Mouse (Mus musculus) liver, embryonic 11.5 days (tissue): ENCODE data around the gene Ap1ar. TPM values are rescaled to one million over a fixed set of nuclear protein-coding genes. Genes with fewer than 3 reads are reported as not detected.

ENCODE experiments used
- ATAC-seq: fragments of 200-750 bp; cut with Nextera tagmentation; replicated peaks from 2 replicates; pipeline ENCODE4 v1.8.0; 2017; ENCODE audit warnings: moderate number of reproducible peaks, mild to moderate bottlenecking, moderate TSS enrichment, moderate library complexity; ENCODE audit not compliant: low FRiP score
- DNase-seq: peaks from one replicate; pipeline ENCODE4 v3.0.0-alpha.2; 2017; ENCODE audit warnings: low spot score
- H3K27ac ChIP-seq: fragments of 300-500 bp; sonication (generic); 2 replicates; pipeline ENCODE4 v1.5.1; 2014; ENCODE audit warnings: mild to moderate bottlenecking, low read depth, low read length, control low read depth
- H3K27me3 ChIP-seq: fragments of 300-500 bp; sonication (generic); replicated peaks from 2 replicates; pipeline ENCODE4 v1.6.1; 2014; ENCODE audit warnings: low read length, mixed read lengths; ENCODE audit not compliant: control insufficient read depth, insufficient read depth
- H3K36me3 ChIP-seq: fragments of 300-500 bp; sonication (generic); 2 replicates; pipeline ENCODE4 v1.6.1; 2014; ENCODE audit warnings: mild to moderate bottlenecking, low read length, moderate library complexity, mixed read lengths; ENCODE audit not compliant: control insufficient read depth, insufficient read depth
- H3K4me1 ChIP-seq: fragments of 300-500 bp; sonication (generic); replicated peaks from 2 replicates; pipeline ENCODE4 v1.6.1; 2014; ENCODE audit warnings: low read length, mixed read lengths; ENCODE audit not compliant: control insufficient read depth, insufficient read depth
- H3K4me2 ChIP-seq: fragments of 300-500 bp; sonication (generic); 2 replicates; pipeline ENCODE4 v1.6.1; 2014; ENCODE audit warnings: mild to moderate bottlenecking, control low read depth, moderate library complexity
- H3K4me3 ChIP-seq: fragments of 300-500 bp; sonication (generic); 2 replicates; pipeline ENCODE4 v1.5.1; 2014; ENCODE audit warnings: low read depth, low read length, control low read depth
- H3K9ac ChIP-seq: fragments of 300-500 bp; sonication (generic); 2 replicates; pipeline ENCODE4 v1.6.1; 2014; ENCODE audit warnings: low read depth, low read length, control low read depth
- H3K9me3 ChIP-seq: fragments of 300-500 bp; sonication (generic); 2 replicates; pipeline ENCODE4 v1.6.1; 2016; ENCODE audit warnings: low read length, inconsistent platforms, mixed read lengths; ENCODE audit not compliant: control insufficient read depth
- WGBS: fragments of 180-500 bp; shearing (Covaris S2); extraction: QIAGEN DNeasy Blood & Tissue Kit; methylation state at CpG from one replicate; pipeline ENCODE4 v1.1.7; 2014; 5-methylcytosine and 5-hydroxymethylcytosine counted together
- polyA plus RNA-seq: library from polyadenylated mRNA; unstranded; fragments of >200 nt; fragmentation: Nextera tagmentation; extraction: Ambion mirVana; gene quantifications from 2 replicates; pipeline ENCODE4 v1.2.1, GENCODE M21; 2014

Ap1ar gene
- polyA plus RNA-seq, 1 experiment from 2014 or later: 55.8 TPM

DNA sequence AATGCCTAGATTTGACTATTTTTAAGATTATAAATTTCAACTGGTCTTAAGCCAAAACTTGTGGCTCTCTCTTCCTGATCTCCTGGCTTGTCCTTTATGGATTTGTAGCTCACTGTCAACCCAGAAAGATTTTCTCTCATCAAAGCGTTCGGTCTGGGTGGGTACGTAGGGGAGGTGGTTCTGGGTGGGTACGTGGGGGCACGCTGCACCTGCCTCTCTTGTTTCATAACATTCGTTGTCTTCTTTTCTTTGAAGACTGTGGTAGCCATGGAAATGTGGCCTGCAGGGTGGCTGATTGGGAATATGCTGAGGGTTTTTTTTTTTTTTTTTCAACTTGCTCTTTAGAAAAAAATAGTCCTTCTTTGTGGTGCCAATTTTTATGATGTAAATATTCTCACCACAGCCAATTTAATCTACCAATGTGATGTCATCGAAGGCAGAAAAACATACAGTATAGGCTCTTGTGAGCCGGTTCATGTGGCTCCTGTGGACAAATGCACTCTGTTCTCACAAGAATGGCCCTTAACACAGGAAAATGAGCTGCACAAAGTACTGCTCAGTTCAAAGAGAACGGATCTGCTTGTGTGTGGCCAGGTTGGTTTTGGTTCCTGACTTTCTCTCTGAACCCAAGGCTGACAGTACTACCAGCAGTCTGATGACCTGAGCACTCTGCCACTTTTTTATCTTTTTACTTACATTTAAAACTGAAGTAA lies 30.9 kb upstream of the Ap1ar start:
- 93% methylated on average over 9 of the region's 9 CpGs for WGBS
- Histone ChIP-seq H3K9me3 (no peaks in the 10 kb centered on the region), H3K4me3 (no peak overlapping the region), H3K4me2 (no peak overlapping the region), H3K27me3 (no peaks in the 10 kb centered on the region), H3K27ac (no peak overlapping the region), H3K9ac (no peak overlapping the region), H3K4me1 (0 out of 2 replicates have a peak, but pooled peaks cover 2% of the 10 kb centered on the region), H3K36me3 (no peaks in the 10 kb centered on the region)
- DNase-seq (peak; percentile 12), ATAC-seq (no peak)

DNA sequence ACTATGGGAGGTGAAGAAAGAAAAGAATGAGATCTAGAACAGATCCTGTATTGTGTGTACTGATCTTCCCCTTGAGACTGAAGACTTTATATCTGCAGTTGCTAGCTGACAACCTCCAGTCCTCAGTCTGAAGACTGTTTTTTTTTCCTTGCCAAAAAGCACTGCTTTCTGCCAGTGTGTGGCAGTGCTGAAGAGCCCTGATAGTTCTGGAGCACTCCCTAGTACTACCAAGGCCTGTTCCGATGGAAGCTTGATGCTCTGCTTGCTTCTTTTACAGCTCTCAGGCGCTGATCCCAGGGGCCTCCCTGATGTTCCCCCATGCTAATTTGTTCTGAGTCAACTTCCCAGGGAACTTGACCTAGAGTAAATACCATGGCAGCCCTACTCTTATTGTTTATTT lies 26.9 kb upstream of the Ap1ar start:
- no peak for DNase-seq
- no peaks in the 10 kb centered on the region for H3K9me3 ChIP-seq
- 52% methylated on average over 2 of the region's 2 CpGs for WGBS
- no peak overlapping the region for H3K4me2 ChIP-seq
- no peak overlapping the region for H3K9ac ChIP-seq
- ATAC-seq: no peak
- no peaks in the 10 kb centered on the region for H3K27me3 ChIP-seq
- H3K27ac ChIP-seq: no peak overlapping the region
- H3K4me3 ChIP-seq: no peak overlapping the region
- H3K4me1 ChIP-seq: 0 out of 2 replicates have a peak, but pooled peaks cover 2% of the 10 kb centered on the region
- no peaks in the 10 kb centered on the region for H3K36me3 ChIP-seq

DNA sequence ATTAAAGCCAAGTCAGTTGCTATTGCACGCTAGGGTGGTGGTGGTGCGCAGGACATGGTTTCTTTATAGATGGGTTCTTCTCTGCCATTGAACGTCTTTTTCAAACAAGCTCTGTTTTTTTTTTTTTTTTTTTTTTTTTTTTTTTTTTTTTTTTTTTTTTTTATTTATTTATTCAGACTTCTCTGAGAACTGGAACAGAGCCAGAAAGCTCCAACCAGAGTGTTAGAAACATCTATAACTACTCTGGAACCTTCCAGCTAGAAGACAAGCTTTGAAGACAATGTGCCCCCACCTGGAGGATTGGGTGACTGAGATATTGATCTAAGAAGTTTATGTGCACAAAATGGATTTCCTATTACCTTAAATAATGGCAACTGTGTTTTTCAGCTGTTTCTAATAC lies 26.2 kb upstream of the Ap1ar start:
- no peak for DNase-seq

DNA sequence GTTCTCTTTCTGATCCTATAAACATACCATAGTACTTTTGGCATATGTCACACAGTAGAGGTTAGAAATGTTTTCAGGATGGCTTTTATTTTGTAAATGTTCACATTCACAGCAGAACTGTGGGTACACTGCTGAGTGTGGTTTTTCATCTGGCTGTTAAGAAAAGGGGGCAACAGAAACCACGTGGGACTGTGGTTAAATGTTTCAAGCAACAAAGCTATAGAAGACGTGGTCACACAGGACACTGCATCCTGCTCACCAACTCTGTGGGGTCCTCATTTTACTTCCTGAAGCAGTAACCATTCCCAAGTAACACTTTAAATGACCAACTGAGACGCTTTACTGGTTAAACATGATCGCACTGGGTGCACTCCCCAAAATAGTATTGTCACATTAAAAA lies 25.2 kb upstream of the Ap1ar start:
- no peak for DNase-seq
- H3K27me3 ChIP-seq: no peaks in the 10 kb centered on the region
- H3K4me1 ChIP-seq: 0 out of 2 replicates have a peak, but pooled peaks cover 2% of the 10 kb centered on the region
- no peak overlapping the region for H3K9ac ChIP-seq
- ATAC-seq: no peak
- H3K36me3 ChIP-seq: no peaks in the 10 kb centered on the region
- WGBS: 53% methylated on average over 4 of the region's 4 CpGs
- no peaks in the 10 kb centered on the region for H3K9me3 ChIP-seq
- no peak overlapping the region for H3K27ac ChIP-seq
- no peak overlapping the region for H3K4me3 ChIP-seq
- H3K4me2 ChIP-seq: no peak overlapping the region

More for the DNA sequence above, 26.2 kb upstream of the Ap1ar start:
- H3K9me3 ChIP-seq: no peaks in the 10 kb centered on the region
- WGBS: 82% methylated on average over 3 of the region's 3 CpGs
- H3K4me2 ChIP-seq: no peak overlapping the region
- no peak overlapping the region for H3K4me3 ChIP-seq
- no peak overlapping the region for H3K9ac ChIP-seq
- no peak overlapping the region for H3K27ac ChIP-seq
- no peaks in the 10 kb centered on the region for H3K27me3 ChIP-seq
- no peak for ATAC-seq
- no peaks in the 10 kb centered on the region for H3K36me3 ChIP-seq
- 0 out of 2 replicates have a peak, but pooled peaks cover 2% of the 10 kb centered on the region for H3K4me1 ChIP-seq

DNA sequence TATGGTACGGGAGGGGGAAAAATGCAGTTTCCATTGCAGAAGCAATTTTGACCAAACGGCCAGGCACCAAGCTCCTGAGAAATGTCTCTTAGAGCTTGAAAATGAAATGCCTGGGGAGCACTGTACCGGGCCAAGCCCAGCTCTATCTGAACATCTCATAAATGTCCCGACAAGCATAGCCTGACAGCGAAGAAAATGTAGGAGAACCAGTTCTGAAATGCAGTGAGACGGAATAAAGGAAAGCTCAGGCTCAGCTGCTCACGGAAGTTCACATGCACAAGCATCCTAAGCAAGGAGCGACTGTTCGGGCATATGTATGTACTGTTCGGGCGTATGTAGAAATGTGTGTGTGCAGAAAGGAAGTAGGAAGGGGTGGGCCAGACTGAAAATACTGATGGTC lies 24.0 kb upstream of the Ap1ar start:
- no peaks in the 10 kb centered on the region for H3K27me3 ChIP-seq
- H3K4me3 ChIP-seq: no peak overlapping the region
- no peak for DNase-seq
- H3K9me3 ChIP-seq: no peaks in the 10 kb centered on the region
- H3K4me2 ChIP-seq: no peak overlapping the region
- H3K4me1 ChIP-seq: no peaks in the 10 kb centered on the region
- no peak overlapping the region for H3K27ac ChIP-seq
- 88% methylated on average over 11 of the region's 11 CpGs for WGBS
- no peak for ATAC-seq
- H3K36me3 ChIP-seq: no peaks in the 10 kb centered on the region
- H3K9ac ChIP-seq: no peak overlapping the region

DNA sequence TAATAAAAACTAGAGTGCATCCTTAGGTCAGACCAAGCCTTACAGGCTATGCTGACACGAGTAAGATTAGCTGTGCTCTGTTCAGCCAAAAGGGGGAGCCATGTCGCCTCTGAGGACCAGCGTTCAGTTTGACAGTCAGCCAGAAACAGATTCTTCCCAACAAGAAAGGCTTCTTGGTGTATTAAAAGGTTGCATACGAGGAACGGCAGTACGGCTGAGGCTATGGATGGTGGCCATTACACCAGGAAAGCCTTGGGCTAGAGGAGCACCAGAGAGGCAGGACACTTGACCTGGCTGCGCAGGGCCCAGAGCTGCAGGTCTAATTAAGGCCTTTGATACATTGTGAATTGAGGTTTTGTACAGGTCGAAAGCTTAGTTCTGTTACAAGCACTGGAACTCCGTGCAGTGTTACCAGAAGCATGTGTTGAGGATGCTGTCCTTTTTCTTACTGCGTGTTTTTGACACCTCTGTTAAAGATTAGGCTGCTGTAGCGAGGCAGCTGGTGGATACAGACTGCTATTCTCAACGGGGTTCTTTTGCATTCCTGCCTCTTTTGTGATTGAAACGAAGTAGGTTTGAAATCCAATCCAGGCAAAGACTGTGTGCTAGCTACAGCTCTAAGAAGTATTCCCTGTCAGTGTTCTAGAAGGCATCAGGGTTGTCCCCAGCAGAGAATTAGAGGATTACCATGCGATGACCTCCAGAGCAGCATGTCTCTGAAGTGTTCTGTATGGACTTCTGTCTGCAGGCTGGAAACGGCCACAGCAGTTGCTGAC lies 16.3 kb upstream of the Ap1ar start:
- Histone ChIP-seq H3K4me1 (peaks cover 16% of the 10 kb centered on the region), H3K36me3 (no peaks in the 10 kb centered on the region), H3K9me3 (no peaks in the 10 kb centered on the region), H3K27ac (no peak overlapping the region), H3K4me3 (no peak overlapping the region), H3K9ac (no peak overlapping the region), H3K4me2 (no peak overlapping the region), H3K27me3 (no peaks in the 10 kb centered on the region)
- WGBS: 31% methylated on average over 15 of the region's 15 CpGs
- DNase-seq (peak; percentile 71), ATAC-seq (peak; percentile 64)

DNA sequence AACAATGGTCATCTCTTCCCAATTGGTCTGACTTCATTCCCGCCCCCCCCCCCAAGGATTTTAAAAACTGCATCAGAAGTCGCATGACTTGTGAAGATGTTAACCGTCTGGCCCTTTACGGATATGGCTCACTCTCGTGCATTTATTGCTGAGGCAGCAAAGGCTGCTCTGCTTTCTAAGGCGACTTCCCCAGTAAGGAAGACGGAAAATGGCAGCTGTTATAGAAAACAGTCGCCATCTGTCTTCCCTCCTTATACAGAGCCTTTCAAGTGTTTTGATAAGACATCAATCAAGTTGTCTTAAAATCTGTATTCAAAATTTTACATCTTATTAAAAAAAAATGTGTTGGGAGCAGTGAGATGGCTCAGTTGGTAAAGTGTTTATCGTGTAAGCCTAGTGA lies 15.4 kb upstream of the Ap1ar start:
- no peak overlapping the region for H3K9ac ChIP-seq
- ATAC-seq (no peak), DNase-seq (no peak)
- H3K4me2 ChIP-seq: no peak overlapping the region
- H3K27me3 ChIP-seq: no peaks in the 10 kb centered on the region
- no peaks in the 10 kb centered on the region for H3K36me3 ChIP-seq
- no peaks in the 10 kb centered on the region for H3K9me3 ChIP-seq
- no peak overlapping the region for H3K27ac ChIP-seq
- WGBS: 81% methylated on average over 9 of the region's 9 CpGs
- H3K4me3 ChIP-seq: no peak overlapping the region
- H3K4me1 ChIP-seq: peaks cover 20% of the 10 kb centered on the region

DNA sequence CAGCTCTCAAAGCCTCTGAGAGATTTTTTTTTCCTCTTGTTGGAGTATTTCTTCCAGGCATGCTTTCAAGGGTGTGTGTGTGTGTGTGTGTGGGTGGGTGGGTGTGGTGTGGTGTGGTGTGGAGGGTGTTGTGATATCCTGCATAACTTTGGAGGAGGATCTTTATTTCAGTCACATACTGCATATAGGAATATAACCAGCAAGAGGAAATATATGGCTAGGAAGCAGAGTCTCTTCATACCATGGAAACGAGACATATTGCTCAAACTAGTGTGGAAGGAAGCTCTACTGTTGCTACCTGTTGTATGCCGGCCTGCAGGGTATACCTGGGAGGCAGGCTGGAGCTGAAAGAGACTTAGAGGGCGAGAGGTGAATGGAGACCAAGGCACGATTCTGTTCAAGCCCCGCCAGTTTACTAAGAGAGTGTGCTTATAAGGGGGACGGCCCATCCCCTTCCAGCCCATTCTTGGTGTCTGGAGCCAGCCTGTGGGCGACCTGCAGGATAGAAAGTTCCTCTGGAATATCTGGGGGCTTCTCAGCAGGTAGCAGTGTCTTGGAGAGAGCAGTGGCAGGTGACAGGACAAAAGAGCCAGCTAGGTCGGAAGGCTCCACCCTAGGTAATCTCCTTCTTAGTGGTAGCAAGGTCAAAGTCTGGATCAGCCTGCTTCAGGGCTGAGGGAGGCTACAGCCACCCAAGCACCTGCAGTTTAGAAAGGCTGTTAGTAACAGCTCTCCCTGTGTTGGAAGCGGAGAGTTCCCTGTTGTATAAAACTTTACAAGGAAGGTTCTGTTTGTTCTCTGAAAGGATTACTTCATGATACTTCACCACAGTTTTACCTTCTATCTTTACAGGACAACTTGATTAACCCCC lies 13.7 kb upstream of the Ap1ar start:
- 67% methylated on average over 9 of the region's 9 CpGs for WGBS
- Histone ChIP-seq H3K27me3 (no peaks in the 10 kb centered on the region), H3K4me3 (no peak overlapping the region), H3K36me3 (no peaks in the 10 kb centered on the region), H3K27ac (no peak overlapping the region), H3K4me2 (no peak overlapping the region), H3K9ac (no peak overlapping the region), H3K4me1 (peaks cover 20% of the 10 kb centered on the region), H3K9me3 (no peaks in the 10 kb centered on the region)
- ATAC-seq (no peak), DNase-seq (no peak)
